Mouse (Mus musculus): ENCODE measurements around the gene Hsf4. TPM values are rescaled to one million over a fixed set of nuclear protein-coding genes. Genes with fewer than 3 reads are reported as not detected.

Hsf4 gene
- polyA plus RNA-seq, 1 experiment from 2014 or later: 0.40 TPM

- Histone ChIP-seq H3K27me3 (ENCODE audit: control insufficient read depth, insufficient read depth, low read depth, low read length) (peaks cover 71% of the 10 kb centered on the region), H3K4me2 (ENCODE audit: low read length) (peak overlapping the region; percentile 82), H3K4me3 (ENCODE audit: low read depth, low read length) (no peak overlapping the region; the same call in 1 of the 2 replicates), H3K9me3 (replicated peaks; ENCODE audit: control insufficient read depth, low read length, poor library complexity, severe bottlenecking) (no peaks in the 10 kb centered on the region), H3K4me1 (ENCODE audit: control insufficient read depth, insufficient read depth, low read length) (peaks cover 15% of the 10 kb centered on the region), H3K27ac (ENCODE audit: low read length) (no peak overlapping the region), H3K9ac (ENCODE audit: low read depth, low read length) (no peak overlapping the region), H3K36me3 (ENCODE audit: control insufficient read depth, insufficient read depth, low read length) (no peaks in the 10 kb centered on the region)
- WGBS: 15% methylated on average over 10 of the region's 10 CpGs
- no peak for ATAC-seq
These were observed 4.5 kb upstream of the Hsf4 start for GRCm38 (mm10) chr8:105265128-105265527.

- H3K4me1 ChIP-seq (ENCODE audit: control insufficient read depth, insufficient read depth, low read length): peaks cover 20% of the 10 kb centered on the region
- no peak overlapping the region for H3K27ac ChIP-seq (ENCODE audit: low read length)
- H3K9ac ChIP-seq (ENCODE audit: low read depth, low read length): no peak overlapping the region
- ATAC-seq: no peak
- H3K9me3 ChIP-seq (replicated peaks; ENCODE audit: control insufficient read depth, low read length, poor library complexity, severe bottlenecking): no peaks in the 10 kb centered on the region
- no peak overlapping the region for H3K4me3 ChIP-seq (ENCODE audit: low read depth, low read length)
- H3K4me2 ChIP-seq (ENCODE audit: low read length): no peak overlapping the region
- peaks cover 78% of the 10 kb centered on the region for H3K27me3 ChIP-seq (ENCODE audit: control insufficient read depth, insufficient read depth, low read depth, low read length)
- 7% methylated on average over 13 of the region's 13 CpGs for WGBS
- H3K36me3 ChIP-seq (ENCODE audit: control insufficient read depth, insufficient read depth, low read length): no peaks in the 10 kb centered on the region
These were observed 2.8 kb upstream of the Hsf4 start for GRCm38 (mm10) chr8:105266775-105267174.

GRCm38 (mm10) chr8:105268342-105269074 lies 1.1 kb upstream of the Hsf4 start:
- H3K27ac ChIP-seq (ENCODE audit: low read length): peak overlapping the region; percentile 67
- peak; percentile 91 for ATAC-seq
- no peaks in the 10 kb centered on the region for H3K36me3 ChIP-seq (ENCODE audit: control insufficient read depth, insufficient read depth, low read length)
- under 1% methylated on average over 65 of the region's 65 CpGs for WGBS
- H3K4me3 ChIP-seq (ENCODE audit: low read depth, low read length): peak overlapping the region; percentile 49
- H3K9me3 ChIP-seq (replicated peaks; ENCODE audit: control insufficient read depth, low read length, poor library complexity, severe bottlenecking): no peaks in the 10 kb centered on the region
- peaks cover 20% of the 10 kb centered on the region for H3K4me1 ChIP-seq (ENCODE audit: control insufficient read depth, insufficient read depth, low read length)
- peaks cover 85% of the 10 kb centered on the region for H3K27me3 ChIP-seq (ENCODE audit: control insufficient read depth, insufficient read depth, low read depth, low read length)
- H3K4me2 ChIP-seq (ENCODE audit: low read length): peak overlapping the region; percentile 94
- peak overlapping the region; percentile 70 for H3K9ac ChIP-seq (ENCODE audit: low read depth, low read length)

- peak overlapping the region; percentile 94 for H3K4me2 ChIP-seq (ENCODE audit: low read length)
- no peaks in the 10 kb centered on the region for H3K36me3 ChIP-seq (ENCODE audit: control insufficient read depth, insufficient read depth, low read length)
- no peaks in the 10 kb centered on the region for H3K9me3 ChIP-seq (replicated peaks; ENCODE audit: control insufficient read depth, low read length, poor library complexity, severe bottlenecking)
- WGBS: 2% methylated on average over 10 of the region's 10 CpGs
- peak overlapping the region; percentile 47; the same call in 1 of the 2 replicates for H3K27ac ChIP-seq (ENCODE audit: low read length)
- ATAC-seq: peak; percentile 47; the same call in 1 of the 2 replicates
- peak overlapping the region; percentile 49 for H3K4me3 ChIP-seq (ENCODE audit: low read depth, low read length)
- H3K9ac ChIP-seq (ENCODE audit: low read depth, low read length): peak overlapping the region; percentile 70
- H3K27me3 ChIP-seq (ENCODE audit: control insufficient read depth, insufficient read depth, low read depth, low read length): peaks cover 85% of the 10 kb centered on the region
- H3K4me1 ChIP-seq (ENCODE audit: control insufficient read depth, insufficient read depth, low read length): peaks cover 20% of the 10 kb centered on the region
These were observed 534 bp upstream of the Hsf4 start for GRCm38 (mm10) chr8:105269075-105269458.

- Histone ChIP-seq H3K27me3 (ENCODE audit: control insufficient read depth, insufficient read depth, low read depth, low read length) (peaks cover 84% of the 10 kb centered on the region), H3K4me1 (ENCODE audit: control insufficient read depth, insufficient read depth, low read length) (peaks cover 21% of the 10 kb centered on the region), H3K27ac (ENCODE audit: low read length) (no peak overlapping the region), H3K4me3 (ENCODE audit: low read depth, low read length) (peak overlapping the region; percentile 49), H3K9me3 (replicated peaks; ENCODE audit: control insufficient read depth, low read length, poor library complexity, severe bottlenecking) (no peaks in the 10 kb centered on the region), H3K36me3 (ENCODE audit: control insufficient read depth, insufficient read depth, low read length) (no peaks in the 10 kb centered on the region), H3K9ac (ENCODE audit: low read depth, low read length) (peak overlapping the region; percentile 70), H3K4me2 (ENCODE audit: low read length) (peak overlapping the region; percentile 94)
- ATAC-seq: no peak
- WGBS: 2% methylated on average over 39 of the region's 39 CpGs
These were observed 707 bp downstream of the Hsf4 start for GRCm38 (mm10) chr8:105270101-105270915.

GRCm38 (mm10) chr8:105270916-105271186 lies 1.2 kb downstream of the Hsf4 start:
- Histone ChIP-seq H3K9ac (ENCODE audit: low read depth, low read length) (peak overlapping the region; percentile 17; the same call in 1 of the 2 replicates), H3K4me2 (ENCODE audit: low read length) (peak overlapping the region; percentile 33), H3K27ac (ENCODE audit: low read length) (no peak overlapping the region), H3K36me3 (ENCODE audit: control insufficient read depth, insufficient read depth, low read length) (no peaks in the 10 kb centered on the region), H3K9me3 (replicated peaks; ENCODE audit: control insufficient read depth, low read length, poor library complexity, severe bottlenecking) (no peaks in the 10 kb centered on the region), H3K4me1 (ENCODE audit: control insufficient read depth, insufficient read depth, low read length) (peaks cover 26% of the 10 kb centered on the region), H3K4me3 (ENCODE audit: low read depth, low read length) (peak overlapping the region; percentile 8), H3K27me3 (ENCODE audit: control insufficient read depth, insufficient read depth, low read depth, low read length) (peaks cover 85% of the 10 kb centered on the region)
- ATAC-seq: no peak
- 0% methylated on average over 11 of the region's 11 CpGs for WGBS

GRCm38 (mm10) chr8:105275387-105275786 lies 5.8 kb downstream of the Hsf4 start:
- H3K4me1 ChIP-seq (ENCODE audit: control insufficient read depth, insufficient read depth, low read length): peaks cover 23% of the 10 kb centered on the region
- no peak overlapping the region for H3K27ac ChIP-seq (ENCODE audit: low read length)
- H3K27me3 ChIP-seq (ENCODE audit: control insufficient read depth, insufficient read depth, low read depth, low read length): peaks cover 62% of the 10 kb centered on the region
- peak overlapping the region; percentile 96 for H3K4me2 ChIP-seq (ENCODE audit: low read length)
- H3K4me3 ChIP-seq (ENCODE audit: low read depth, low read length): peak overlapping the region; percentile 55; the same call in 1 of the 2 replicates
- WGBS: 10% methylated on average over 10 of the region's 11 CpGs
- ATAC-seq: no peak
- no peaks in the 10 kb centered on the region for H3K9me3 ChIP-seq (replicated peaks; ENCODE audit: control insufficient read depth, low read length, poor library complexity, severe bottlenecking)
- 0 out of 2 replicates have a peak overlapping the region, but pooled peaks have one; percentile 70 for H3K9ac ChIP-seq (ENCODE audit: low read depth, low read length)
- 0 out of 2 replicates have a peak, but pooled peaks cover 3% of the 10 kb centered on the region for H3K36me3 ChIP-seq (ENCODE audit: control insufficient read depth, insufficient read depth, low read length)

- Histone ChIP-seq H3K27ac (ENCODE audit: low read length) (0 out of 2 replicates have a peak within 1 kb of the TSS, but pooled peaks have one; percentile 33), H3K4me3 (ENCODE audit: low read depth, low read length) (peak within 1 kb of the TSS; percentile 55), H3K4me2 (ENCODE audit: low read length) (peak within 1 kb of the TSS; percentile 96), H3K9ac (ENCODE audit: low read depth, low read length) (peak within 1 kb of the TSS; percentile 70), H3K27me3 (ENCODE audit: control insufficient read depth, insufficient read depth, low read depth, low read length) (peaks cover 57% of the 10 kb centered on the region), H3K36me3 (ENCODE audit: control insufficient read depth, insufficient read depth, low read length) (0 out of 2 replicates have a peak, but pooled peaks cover 3% of the 10 kb centered on the region), H3K4me1 (ENCODE audit: control insufficient read depth, insufficient read depth, low read length) (peaks cover 18% of the 10 kb centered on the region), H3K9me3 (replicated peaks; ENCODE audit: control insufficient read depth, low read length, poor library complexity, severe bottlenecking) (no peaks in the 10 kb centered on the region)
- WGBS: 5% methylated on average over 10 of the region's 10 CpGs
- no peak for ATAC-seq
These were observed 6.2 kb downstream of the Hsf4 start, which contains the start of gene Nol3 for GRCm38 (mm10) chr8:105275840-105276239. Gene Nol3, plus strand, starts transcription at chr8:105276140.

All from midbrain, embryonic 16.5 days (tissue).